Mouse (Mus musculus) heart, embryonic 14.5 days (tissue): Measurements from ENCODE around the gene B3galnt1. TPM values are rescaled to one million over a fixed set of nuclear protein-coding genes. Genes with fewer than 3 reads are reported as not detected.

Experiments used
- ATAC-seq: fragments of 200-750 bp; cut with Nextera tagmentation; 2 replicates; pipeline ENCODE4 v1.8.0; 2017; ENCODE audit warnings: low read depth, moderate TSS enrichment; ENCODE audit not compliant: insufficient number of reproducible peaks, insufficient read depth, low FRiP score
- H3K27ac ChIP-seq, 2 experiments: fragments of 200-500 bp in 1 of 2; fragments of 300-500 bp in 1 of 2; sonication (generic) in 1 of 2; replicated peaks in 1 of 2; 2 replicates each; pipeline ENCODE4 v1.5.1; 2012 to 2014; ENCODE audit warnings: low read depth in 2 of 2, low read length in 2 of 2, control low read depth in 1 of 2, mild to moderate bottlenecking in 1 of 2, mixed read lengths in 1 of 2; ENCODE audit not compliant: control insufficient read depth in 1 of 2, insufficient read depth in 1 of 2
- H3K27me3 ChIP-seq: fragments of 300-500 bp; sonication (generic); 2 replicates; pipeline ENCODE4 v1.6.1; 2014; ENCODE audit warnings: mild to moderate bottlenecking, low read length, control low read depth; ENCODE audit not compliant: control insufficient read depth, insufficient read depth
- H3K36me3 ChIP-seq: fragments of 300-500 bp; sonication (generic); 2 replicates; pipeline ENCODE4 v1.6.1; 2014; ENCODE audit warnings: mild to moderate bottlenecking, control low read depth, low read length, mixed read lengths; ENCODE audit not compliant: control insufficient read depth, insufficient read depth
- H3K4me1 ChIP-seq, 2 experiments: fragments of 200-500 bp in 1 of 2; fragments of 300-500 bp in 1 of 2; sonication (generic) in 1 of 2; 2 replicates each; pipeline ENCODE4 v1.6.1; 2012 to 2014; ENCODE audit warnings: low read length in 2 of 2, control low read depth in 1 of 2, mixed read lengths in 1 of 2; ENCODE audit not compliant: control insufficient read depth in 2 of 2, insufficient read depth in 2 of 2
- H3K4me2 ChIP-seq: fragments of 300-500 bp; sonication (generic); 2 replicates; pipeline ENCODE4 v1.6.1; 2014; ENCODE audit warnings: mild to moderate bottlenecking, low read length
- H3K4me3 ChIP-seq, 2 experiments: fragments of 200-500 bp in 1 of 2; fragments of 300-500 bp in 1 of 2; sonication (generic) in 1 of 2; 2 replicates each; pipeline ENCODE4 v1.5.1; 2012 to 2014; ENCODE audit warnings: low read length in 2 of 2, mild to moderate bottlenecking in 2 of 2, control low read depth in 1 of 2, low read depth in 1 of 2, moderate library complexity in 1 of 2; ENCODE audit not compliant: control insufficient read depth in 1 of 2, insufficient read depth in 1 of 2
- H3K9ac ChIP-seq: fragments of 300-500 bp; sonication (generic); 2 replicates; pipeline ENCODE4 v1.6.1; 2014; ENCODE audit warnings: mild to moderate bottlenecking, low read length
- H3K9me3 ChIP-seq: fragments of 300-500 bp; sonication (generic); 2 replicates; pipeline ENCODE4 v1.6.1; 2016; ENCODE audit warnings: low read length, control low read depth; ENCODE audit not compliant: control insufficient read depth
- WGBS: fragments of 180-500 bp; shearing (Covaris S2); extraction: QIAGEN DNeasy Blood & Tissue Kit; methylation state at CpG from one replicate; pipeline ENCODE4 v1.1.7; 2014; 5-methylcytosine and 5-hydroxymethylcytosine counted together
- polyA plus RNA-seq: library from polyadenylated mRNA; unstranded; fragments of >200 nt; fragmentation: Nextera tagmentation; extraction: Ambion mirVana; gene quantifications from 2 replicates; pipeline ENCODE4 v1.2.1, GENCODE M21; 2014

Gene B3galnt1
- 22.3 and 23.8 TPM in 2 replicates for polyA plus RNA-seq

- 0 out of 4 replicates have a peak within 1 kb of the TSS, but pooled peaks of 1 of the 2 experiments have one; percentile 1 for H3K27ac ChIP-seq
- H3K4me2 ChIP-seq = peak within 1 kb of the TSS; percentile 90
- peaks cover 3 to 13% of the 10 kb centered on the region in 2 experiments; a peak in 3 of 4 replicates for H3K4me1 ChIP-seq
- peak within 1 kb of the TSS; percentile 80 for H3K9ac ChIP-seq
- under 1% methylated on average over 57 of the region's 99 CpGs for WGBS
- H3K27me3 ChIP-seq = no peaks in the 10 kb centered on the region
- peak within 1 kb of the TSS; percentile 60 to 74 for H3K4me3 ChIP-seq
- no peaks in the 10 kb centered on the region for H3K36me3 ChIP-seq
- H3K9me3 ChIP-seq = no peaks in the 10 kb centered on the region
- ATAC-seq = peak; percentile 63; the same call in 1 of the 2 replicates
Observed at GRCm38 (mm10) chr3:69598261-69599165, at the start of gene B3galnt1. TSS of gene B3galnt1 (minus strand) at chr3:69598960.

DNA sequence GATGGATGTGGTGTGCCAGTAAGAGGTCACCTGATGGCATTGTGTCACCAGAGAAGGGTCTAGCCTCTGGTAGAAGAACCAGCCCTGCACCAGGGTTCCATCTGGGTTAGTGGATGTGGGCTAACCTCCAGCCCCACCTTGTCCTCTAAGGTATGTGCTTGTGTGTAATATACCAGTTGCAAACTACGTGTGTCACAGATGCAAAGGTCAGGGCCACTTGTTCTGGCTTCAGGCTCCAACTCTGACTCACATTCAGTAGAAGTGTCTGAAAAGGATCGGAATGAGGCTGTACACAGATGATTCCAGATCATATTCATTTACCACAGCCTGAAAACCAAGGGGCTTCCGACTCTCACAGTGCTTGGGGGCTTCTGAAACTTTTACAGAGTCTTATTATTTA is 35.8 kb upstream of the B3galnt1 start:
- no peak for ATAC-seq
- no peaks in the 10 kb centered on the region for H3K9me3 ChIP-seq
- no peak overlapping the region for H3K4me3 ChIP-seq
- WGBS = 75% methylated on average over 3 of the region's 3 CpGs
- H3K4me2 ChIP-seq = no peak overlapping the region
- no peak overlapping the region for H3K27ac ChIP-seq
- H3K36me3 ChIP-seq = no peaks in the 10 kb centered on the region
- H3K27me3 ChIP-seq = no peaks in the 10 kb centered on the region
- H3K4me1 ChIP-seq = no peaks in the 10 kb centered on the region
- H3K9ac ChIP-seq = no peak overlapping the region

GRCm38 (mm10) chr3:69633706-69634420 is 35.1 kb upstream of the B3galnt1 start:
- Histone ChIP-seq H3K36me3 (no peaks in the 10 kb centered on the region), H3K9ac (no peak overlapping the region), H3K4me1 (no peaks in the 10 kb centered on the region), H3K27ac (0 out of 4 replicates have a peak overlapping the region, but pooled peaks have one; percentile 14 to 39), H3K9me3 (no peaks in the 10 kb centered on the region), H3K4me3 (no peak overlapping the region), H3K4me2 (no peak overlapping the region), H3K27me3 (no peaks in the 10 kb centered on the region)
- WGBS = 74% methylated on average over 12 of the region's 12 CpGs
- no peak for ATAC-seq

- no peak overlapping the region for H3K27ac ChIP-seq
- 77% methylated on average over 11 of the region's 11 CpGs for WGBS
- H3K9ac ChIP-seq = no peak overlapping the region
- H3K9me3 ChIP-seq = no peaks in the 10 kb centered on the region
- no peak overlapping the region for H3K4me2 ChIP-seq
- no peak overlapping the region for H3K4me3 ChIP-seq
- H3K27me3 ChIP-seq = no peaks in the 10 kb centered on the region
- no peaks in the 10 kb centered on the region for H3K4me1 ChIP-seq
- no peak for ATAC-seq
- H3K36me3 ChIP-seq = no peaks in the 10 kb centered on the region
Observed at GRCm38 (mm10) chr3:69626963-69627590, 28.3 kb upstream of the B3galnt1 start.

- Histone ChIP-seq H3K27me3 (no peaks in the 10 kb centered on the region), H3K36me3 (no peaks in the 10 kb centered on the region), H3K9me3 (no peaks in the 10 kb centered on the region), H3K27ac (no peak overlapping the region), H3K4me1 (no peaks in the 10 kb centered on the region), H3K4me3 (no peak overlapping the region), H3K9ac (no peak overlapping the region), H3K4me2 (no peak overlapping the region)
- no peak for ATAC-seq
- whole genome bisulfite sequencing = 86% methylated on average over 11 of the region's 11 CpGs
Observed at GRCm38 (mm10) chr3:69626213-69626962, 27.6 kb upstream of the B3galnt1 start.

- Histone ChIP-seq H3K9me3 (no peaks in the 10 kb centered on the region), H3K27ac (no peak overlapping the region), H3K4me2 (no peak overlapping the region), H3K36me3 (no peaks in the 10 kb centered on the region), H3K9ac (no peak overlapping the region), H3K4me3 (no peak overlapping the region), H3K4me1 (no peaks in the 10 kb centered on the region), H3K27me3 (no peaks in the 10 kb centered on the region)
- ATAC-seq = no peak
- 64% methylated on average over 2 of the region's 2 CpGs for WGBS
Observed at GRCm38 (mm10) chr3:69624182-69624581, 25.4 kb upstream of the B3galnt1 start.

- Histone ChIP-seq H3K4me3 (no peak overlapping the region), H3K9me3 (peaks cover 11% of the 10 kb centered on the region; the same call in 1 of the 2 replicates), H3K27me3 (no peaks in the 10 kb centered on the region), H3K4me2 (no peak overlapping the region), H3K9ac (no peak overlapping the region), H3K4me1 (no peaks in the 10 kb centered on the region), H3K36me3 (no peaks in the 10 kb centered on the region), H3K27ac (no peak overlapping the region)
- ATAC-seq = no peak
- 86% methylated on average over 5 of the region's 5 CpGs for WGBS
Observed at GRCm38 (mm10) chr3:69607909-69608308, 9.1 kb upstream of the B3galnt1 start.
